Mouse (Mus musculus): ENCODE measurements around the gene Tjp2.

- no peak for TF ChIP-seq CTCF (IDR thresholded peaks at IDR 0.05; ENCODE audit: low read depth, low read length)
- TF ChIP-seq POLR2A (IDR thresholded peaks at IDR 0.05; ENCODE audit: extremely low read depth, insufficient read depth, low read length), result no peak
Measured at GRCm38 (mm10) chr19:24144009-24144408, 80.8 kb downstream of the Tjp2 start.

Measured in liver, adult 2 months (tissue).